Mouse (Mus musculus) E14TG2a.4 (cell line): ENCODE results near the gene Hist1h2ae.

Experiments
- CTCF ChIP-seq: conservative IDR thresholded peaks from 2 replicates; pipeline ENCODE4 v1.5.1; 2014; ENCODE audit warnings: low read length
- NANOG ChIP-seq: IDR thresholded peaks from 2 replicates; pipeline ENCODE4 v1.6.1; 2014; ENCODE audit warnings: borderline replicate concordance, low read length, mixed read lengths
- POU5F1 ChIP-seq: IDR thresholded peaks from 2 replicates; pipeline ENCODE4 v1.6.1; 2014; ENCODE audit warnings: low read length, borderline replicate concordance

GRCm38 (mm10) chr13:23605052-23605451 is 34.0 kb upstream of the Hist1h2ae start:
- TF ChIP-seq CTCF, result no peak
- no peak for TF ChIP-seq NANOG
- TF ChIP-seq POU5F1, result no peak
